Mouse (Mus musculus) spleen, adult 2 months (tissue): Measurements from ENCODE around the gene Slc38a1. TPM values are rescaled to one million over a fixed set of nuclear protein-coding genes. Genes with fewer than 3 reads are reported as not detected.

Experiments
- DNase-seq, 2 experiments: peaks; one replicate each; pipeline versions ENCODE4 v3.0.0 to v3.0.0-alpha.2; 2012 to 2021; ENCODE audit warnings: low spot score in 2 of 2, low read depth in 1 of 2
- H3K27ac ChIP-seq: fragments of 200-500 bp; 2 replicates; pipeline ENCODE4 v1.5.1; 2012; ENCODE audit warnings: low read length, inconsistent platforms; ENCODE audit not compliant: insufficient read depth
- H3K27me3 ChIP-seq: fragments of 200-500 bp; 2 replicates; pipeline ENCODE4 v1.6.1; 2012; ENCODE audit warnings: mild to moderate bottlenecking, moderate library complexity, low read length, inconsistent platforms; ENCODE audit not compliant: control insufficient read depth, insufficient read depth
- H3K36me3 ChIP-seq: fragments of 200-500 bp; 2 replicates; pipeline ENCODE4 v1.6.1; 2012; ENCODE audit warnings: mild to moderate bottlenecking, low read length, inconsistent platforms; ENCODE audit not compliant: control insufficient read depth, insufficient read depth
- H3K4me1 ChIP-seq: fragments of 200-500 bp; 2 replicates; pipeline ENCODE4 v1.6.1; 2011; ENCODE audit warnings: inconsistent platforms; ENCODE audit not compliant: control insufficient read depth, insufficient read depth, insufficient read length
- H3K4me3 ChIP-seq: fragments of 200-500 bp; 2 replicates; pipeline ENCODE4 v1.5.1; 2011; ENCODE audit warnings: mild to moderate bottlenecking, inconsistent platforms; ENCODE audit not compliant: insufficient read depth, insufficient read length; ENCODE audit errors: extremely low read depth
- CTCF ChIP-seq: fragments of 200-500 bp; IDR thresholded peaks from 2 replicates; pipeline ENCODE4 v1.5.1; 2011; ENCODE audit warnings: mild to moderate bottlenecking, inconsistent platforms; ENCODE audit not compliant: insufficient read depth, insufficient read length, insufficient replicate concordance; ENCODE audit errors: extremely low read depth
- POLR2A ChIP-seq: fragments of 200-500 bp; IDR thresholded peaks from 2 replicates; pipeline ENCODE4 v1.6.1; 2011; ENCODE audit warnings: low read depth, low read length, inconsistent platforms
- WGBS: fragments of 180-500 bp; shearing (Covaris S2); methylation state at CpG from one replicate; pipeline ENCODE4 v1.1.7; 2018; 5-methylcytosine and 5-hydroxymethylcytosine counted together
- polyA plus RNA-seq: library from polyadenylated mRNA; depleted of rRNA; stranded (reverse); fragments of >200 nt; gene quantifications from 2 replicates; pipeline ENCODE4 v1.2.3, GENCODE M21; 2012

The Slc38a1 gene
- polyA plus RNA-seq, 1 experiment, result 44.4 TPM

DNA sequence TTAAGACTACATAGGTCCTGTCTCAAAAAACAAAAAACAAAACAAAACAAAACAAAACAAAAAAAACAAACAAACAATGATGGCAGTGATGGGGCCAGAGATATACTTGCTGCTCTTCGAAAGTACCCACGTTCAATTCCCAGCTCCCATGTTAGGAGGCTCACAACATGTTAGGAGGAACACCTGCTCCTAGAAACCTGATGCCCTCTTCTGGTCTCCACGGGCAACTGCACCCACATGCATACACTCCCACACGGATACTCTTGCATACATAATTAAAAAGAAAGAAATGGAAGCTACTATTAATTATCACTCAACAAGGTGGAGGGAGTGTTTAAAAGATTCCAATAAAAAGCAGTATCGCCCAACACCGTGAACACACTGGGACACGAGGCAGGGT, 20.3 kb downstream of the Slc38a1 start:
- H3K27ac ChIP-seq, result no peak overlapping the region
- TF ChIP-seq CTCF, result no peak
- H3K27me3 ChIP-seq, result no peaks in the 10 kb centered on the region
- H3K4me1 ChIP-seq, result peaks cover 3% of the 10 kb centered on the region; the same call in 1 of the 2 replicates
- no peak for DNase-seq
- H3K4me3 ChIP-seq, result no peak overlapping the region
- peaks cover 23% of the 10 kb centered on the region for H3K36me3 ChIP-seq
- WGBS, result 95% methylated on average over 7 of the region's 7 CpGs

DNA sequence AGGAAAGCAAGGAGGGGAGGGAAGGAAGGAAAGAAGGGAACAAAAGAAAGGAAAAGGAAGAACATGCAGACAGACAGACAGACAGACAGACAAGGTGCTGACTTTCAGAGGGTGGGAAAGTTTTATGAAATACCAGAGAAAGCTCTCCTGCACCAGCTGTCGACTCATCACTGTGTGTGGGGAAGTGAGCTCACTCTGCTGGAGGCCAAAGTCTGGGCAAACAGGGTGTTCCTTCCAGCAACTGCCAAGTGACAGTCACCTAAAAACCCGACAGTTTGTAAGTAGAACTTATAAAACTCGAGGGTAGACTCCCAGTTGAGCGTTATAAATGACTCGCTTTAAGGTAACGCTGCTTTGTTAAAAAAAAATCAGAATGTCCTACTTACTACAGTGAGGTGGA, 21.0 kb downstream of the Slc38a1 start:
- WGBS, result 58% methylated on average over 6 of the region's 6 CpGs
- DNase-seq, result no peak
- Histone ChIP-seq H3K4me3 (no peak overlapping the region), H3K27me3 (no peaks in the 10 kb centered on the region), H3K27ac (no peak overlapping the region), H3K4me1 (no peaks in the 10 kb centered on the region; the same call in 1 of the 2 replicates), H3K36me3 (peaks cover 25% of the 10 kb centered on the region)
- TF ChIP-seq POLR2A (no peak), CTCF (no peak)

DNA sequence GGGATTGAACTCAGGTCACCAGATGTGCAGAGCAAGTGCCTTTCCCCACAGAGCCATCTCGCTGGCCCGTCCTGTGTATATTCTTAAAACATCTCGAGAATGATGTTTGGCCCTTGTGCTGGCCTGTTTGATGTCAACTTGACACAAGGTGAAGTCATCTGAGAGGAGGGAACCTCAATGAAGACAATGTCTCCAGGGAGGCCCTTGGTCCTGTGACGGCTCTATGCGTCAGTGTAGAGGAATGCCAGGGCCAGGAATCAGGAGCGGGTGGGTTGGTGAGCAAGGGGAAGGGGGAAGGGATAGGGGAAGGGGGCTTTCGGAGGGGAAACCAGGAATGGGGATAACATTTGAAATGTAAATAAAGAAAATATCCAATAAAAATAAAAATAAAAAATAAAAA, 25.2 kb downstream of the Slc38a1 start:
- 96% methylated on average over 7 of the region's 7 CpGs for WGBS

DNA sequence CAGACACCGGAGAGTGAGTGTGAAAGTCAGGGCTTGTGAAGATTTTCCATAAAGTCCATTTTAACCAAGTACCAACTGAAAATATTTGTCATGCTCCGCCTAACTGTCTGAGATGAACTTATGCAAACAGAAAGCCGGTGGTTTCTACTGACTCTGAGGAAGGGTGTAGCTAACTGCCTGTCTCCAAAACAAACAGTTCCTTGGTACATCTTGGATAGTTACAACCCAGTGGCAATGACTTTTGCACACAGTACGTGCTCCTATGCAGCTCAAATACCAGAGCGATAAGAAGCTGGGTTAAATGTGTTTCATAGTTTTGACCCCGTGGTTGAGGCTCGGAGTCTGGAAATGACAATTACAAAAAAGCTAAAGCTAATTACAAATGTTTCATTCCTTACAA, 34.0 kb downstream of the Slc38a1 start:
- Histone ChIP-seq H3K27me3 (no peaks in the 10 kb centered on the region), H3K27ac (no peak overlapping the region; the same call in 1 of the 2 replicates), H3K36me3 (peaks cover 36% of the 10 kb centered on the region), H3K4me3 (no peak overlapping the region), H3K4me1 (peaks cover 6% of the 10 kb centered on the region; the same call in 1 of the 2 replicates)
- no peak for TF ChIP-seq POLR2A
- no peak for DNase-seq
- WGBS, result 70% methylated on average over 7 of the region's 7 CpGs

More for the DNA sequence above, 25.2 kb downstream of the Slc38a1 start:
- TF ChIP-seq CTCF, result no peak
- H3K27me3 ChIP-seq, result no peaks in the 10 kb centered on the region
- no peak overlapping the region for H3K27ac ChIP-seq
- no peaks in the 10 kb centered on the region for H3K4me1 ChIP-seq
- DNase-seq, result no peak
- H3K36me3 ChIP-seq, result peaks cover 30% of the 10 kb centered on the region
- H3K4me3 ChIP-seq, result no peak overlapping the region

DNA sequence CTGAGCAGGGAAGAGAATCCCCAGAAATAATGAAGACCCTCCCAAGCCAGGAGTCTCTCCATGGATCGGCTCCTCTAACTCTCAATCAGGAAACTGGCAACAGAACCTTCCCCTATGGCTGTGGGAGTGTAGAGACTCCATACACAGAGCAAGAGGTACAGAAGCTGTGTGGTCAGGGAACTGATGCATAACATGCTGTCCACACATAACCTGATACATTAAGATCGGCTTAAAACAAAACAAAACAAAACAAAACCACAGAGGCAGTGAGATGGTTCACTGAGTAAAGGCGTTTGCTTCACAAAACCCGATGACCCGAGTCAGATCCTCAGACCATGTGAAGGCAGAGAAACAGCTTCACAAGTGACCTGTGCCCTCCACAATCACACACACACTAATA, 35.3 kb downstream of the Slc38a1 start:
- WGBS, result 48% methylated on average over 5 of the region's 5 CpGs
- peak overlapping the region; percentile 48 for H3K27ac ChIP-seq
- peaks cover 30% of the 10 kb centered on the region for H3K36me3 ChIP-seq
- no peak for DNase-seq
- H3K27me3 ChIP-seq, result no peaks in the 10 kb centered on the region
- no peak overlapping the region for H3K4me3 ChIP-seq
- TF ChIP-seq POLR2A (no peak), CTCF (no peak)
- H3K4me1 ChIP-seq, result peaks cover 6% of the 10 kb centered on the region; the same call in 1 of the 2 replicates

DNA sequence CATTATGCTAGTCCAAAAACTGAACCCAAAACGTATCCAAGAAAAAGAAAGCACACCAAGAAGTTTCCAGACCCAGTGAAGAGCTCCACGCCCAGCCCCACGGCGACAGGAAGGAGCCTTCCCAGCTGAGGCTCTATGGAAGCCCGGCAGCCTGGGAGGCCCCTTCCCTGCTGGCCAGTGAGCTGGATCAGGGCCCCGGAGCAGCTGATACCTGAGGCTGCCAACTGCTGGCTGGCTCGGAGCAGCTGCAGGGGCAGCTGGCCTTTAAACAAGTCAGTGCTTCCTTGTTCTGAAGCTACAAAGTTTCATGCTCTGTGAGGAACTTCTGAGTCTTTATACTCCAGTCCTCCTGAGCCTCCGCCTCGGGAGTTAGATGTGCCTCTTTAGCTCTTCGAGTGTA, 38.4 kb downstream of the Slc38a1 start:
- Histone ChIP-seq H3K27me3 (no peaks in the 10 kb centered on the region), H3K4me1 (peaks cover 6% of the 10 kb centered on the region; the same call in 1 of the 2 replicates), H3K36me3 (peaks cover 16% of the 10 kb centered on the region), H3K4me3 (no peak overlapping the region), H3K27ac (peak overlapping the region; percentile 18; the same call in 1 of the 2 replicates)
- 77% methylated on average over 10 of the region's 10 CpGs for WGBS
- no peak for DNase-seq
- TF ChIP-seq POLR2A (no peak), CTCF (no peak)

DNA sequence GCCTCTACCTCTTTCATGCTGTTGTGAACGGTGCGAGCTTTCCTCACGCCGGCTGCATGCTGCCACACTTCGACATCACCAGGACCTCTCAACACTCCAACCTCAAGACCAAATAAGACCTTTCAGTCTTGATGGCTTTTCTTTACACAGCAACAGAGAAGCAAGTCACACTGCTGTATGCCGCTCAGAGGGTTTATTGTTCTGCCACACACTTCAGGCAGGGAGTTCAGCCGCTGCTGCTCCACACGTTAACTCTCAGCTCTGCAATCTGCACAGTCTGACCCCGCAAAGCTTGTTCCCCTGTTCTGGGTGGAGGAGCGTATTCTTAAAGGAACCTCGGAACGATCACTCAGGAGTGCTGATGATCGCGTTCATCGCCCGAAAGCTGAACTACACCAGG, 40.7 kb downstream of the Slc38a1 start:
- Histone ChIP-seq H3K36me3 (peaks cover 13% of the 10 kb centered on the region), H3K27me3 (no peaks in the 10 kb centered on the region), H3K27ac (no peak overlapping the region), H3K4me3 (no peak overlapping the region), H3K4me1 (peaks cover 6% of the 10 kb centered on the region; the same call in 1 of the 2 replicates)
- TF ChIP-seq CTCF, result no peak
- no peak for TF ChIP-seq POLR2A
- no peak for DNase-seq
- 97% methylated on average over 16 of the region's 16 CpGs for WGBS
